Mouse (Mus musculus) mature B cell (primary cell): ENCODE results near the gene Rhag.

ENCODE experiments used
- in situ Hi-C: fragments of 300-500 bp; cut with MboI; formaldehyde crosslinking; loops from 2 replicates; pipeline ENCODE4 v1.14.3; 2019

Gene Rhag

DNA sequence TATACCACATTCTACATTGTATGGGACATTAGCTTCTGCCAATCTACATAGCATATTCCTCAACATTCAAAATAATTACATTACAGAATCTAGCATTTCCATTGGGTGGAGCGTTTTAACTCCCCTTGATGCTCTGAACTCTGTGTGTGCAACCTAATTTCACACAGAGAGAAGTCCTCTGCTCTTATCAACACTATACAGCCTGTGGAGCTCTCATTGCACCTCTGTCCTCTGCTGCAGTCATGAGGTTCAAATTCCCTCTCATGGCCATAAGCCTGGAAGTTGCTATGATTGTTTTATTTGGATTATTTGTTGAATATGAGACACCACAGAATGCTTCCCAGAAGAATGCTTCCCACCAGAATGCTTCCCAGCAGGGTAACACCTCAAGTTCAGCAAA lies at the start of gene Rhag:
TSS of gene Rhag (plus strand) at position 193 of the 400 bp plus-strand sequence.
- in situ Hi-C loops = no loop called here

DNA sequence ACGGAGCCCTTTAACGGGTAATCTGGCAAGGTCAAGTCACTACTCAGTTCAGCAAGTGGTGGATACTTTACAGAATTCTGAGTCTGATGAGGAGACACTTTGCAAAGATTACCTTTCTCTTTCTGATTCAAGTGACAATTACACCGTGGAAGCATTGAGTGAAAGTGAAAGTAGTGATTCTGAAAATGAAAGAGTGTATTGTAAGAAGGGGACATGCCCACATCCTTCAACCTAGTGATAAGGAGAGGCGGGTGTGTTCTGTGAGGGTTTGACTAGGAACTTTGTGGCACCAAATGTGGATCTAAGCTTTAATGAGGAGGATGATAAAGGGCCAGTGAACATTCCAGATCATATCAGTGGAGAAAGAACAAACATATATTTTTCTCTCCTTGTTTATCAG lies 47.3 kb upstream of the Rhag start:
- in situ Hi-C loops = no loop called here

DNA sequence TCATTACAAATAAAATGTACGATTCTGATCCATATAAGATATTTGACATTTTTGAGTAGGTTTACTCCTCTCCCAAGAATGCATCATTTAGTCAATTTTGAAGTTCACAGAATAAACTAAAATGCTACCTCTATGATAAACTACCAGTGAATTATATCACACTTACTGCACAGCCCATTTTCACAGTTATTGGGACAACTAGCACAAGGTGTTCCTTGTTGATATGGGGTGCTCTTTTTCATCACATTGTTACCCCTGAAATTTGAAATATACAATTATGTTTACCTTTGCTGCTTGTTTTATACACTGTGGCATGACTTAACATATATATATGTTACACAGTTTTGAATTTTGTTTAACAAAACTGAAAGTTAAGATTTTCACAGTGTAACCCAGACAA lies 43.8 kb upstream of the Rhag start:
- in situ Hi-C loops = no loop called here

- in situ Hi-C loops = no loop called here
Observed at GRCm38 (mm10) chr17:40789877-40790276, 21.0 kb upstream of the Rhag start.

DNA sequence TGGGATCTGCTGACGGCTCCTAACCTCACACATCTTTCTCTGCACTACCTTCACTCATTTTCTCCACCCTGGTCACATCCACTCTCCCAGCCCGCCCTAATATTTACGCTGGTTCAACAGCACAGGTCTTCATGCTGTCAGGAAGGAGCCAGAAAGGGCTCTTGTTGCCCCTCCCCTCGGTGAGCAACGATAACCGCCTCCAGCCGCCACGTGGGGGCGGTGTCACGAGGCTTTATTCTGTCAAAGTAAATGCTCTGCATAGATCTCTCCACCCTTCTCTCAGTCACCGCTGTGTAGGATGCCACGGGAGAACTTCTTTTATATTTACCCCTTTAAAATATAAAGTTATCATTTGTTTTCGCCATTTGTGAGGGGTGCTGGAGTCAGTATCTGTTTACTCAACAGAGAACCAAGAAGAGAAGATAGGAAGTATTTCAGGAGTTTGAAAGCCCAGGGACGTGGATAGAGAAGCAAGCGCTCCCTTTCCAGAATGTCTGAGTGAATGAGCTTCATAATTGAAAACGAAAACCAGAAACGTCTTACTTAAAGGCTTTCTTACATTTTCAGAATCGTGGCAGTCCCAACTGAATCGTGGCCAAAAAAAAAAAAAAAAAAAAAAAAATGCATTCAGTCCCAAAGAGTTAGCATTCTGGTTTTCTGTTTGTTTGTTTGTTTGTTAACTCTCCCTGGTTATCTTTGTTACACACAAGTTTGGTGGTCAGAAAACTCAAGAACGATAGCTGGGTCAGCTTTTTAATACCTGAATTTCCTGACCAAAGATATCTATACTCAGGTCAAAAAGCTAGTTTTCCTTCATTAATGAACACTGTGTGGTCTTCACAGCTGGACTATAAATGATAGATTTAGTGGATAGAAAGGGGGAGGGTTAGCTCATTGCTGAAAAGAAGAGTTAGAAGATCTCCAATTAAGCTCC lies 16.7 kb upstream of the Rhag start:
- in situ Hi-C loops = no loop called here

GRCm38 (mm10) chr17:40802707-40803340 lies 8.1 kb upstream of the Rhag start:
- in situ Hi-C loops = no loop called here

DNA sequence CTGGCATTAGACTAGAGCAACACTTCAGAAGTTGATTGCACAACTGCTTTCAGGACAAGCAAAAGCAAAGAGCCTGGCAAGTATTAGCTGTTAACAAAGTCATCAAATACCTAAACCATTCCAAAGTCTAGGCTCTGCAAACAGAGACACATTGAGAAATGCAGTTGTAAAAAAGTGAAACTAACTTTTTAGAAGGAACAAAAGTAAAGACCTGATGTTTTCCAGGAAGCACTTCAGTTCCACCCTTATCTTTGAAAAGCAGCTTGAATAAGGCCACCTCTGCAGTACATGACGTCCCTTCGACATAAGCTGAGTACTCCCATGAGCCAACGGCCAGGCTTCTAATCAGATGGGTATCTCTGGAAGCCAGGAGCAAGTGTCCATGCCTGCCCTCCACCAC lies 4.4 kb upstream of the Rhag start:
- in situ Hi-C loops = no loop called here

DNA sequence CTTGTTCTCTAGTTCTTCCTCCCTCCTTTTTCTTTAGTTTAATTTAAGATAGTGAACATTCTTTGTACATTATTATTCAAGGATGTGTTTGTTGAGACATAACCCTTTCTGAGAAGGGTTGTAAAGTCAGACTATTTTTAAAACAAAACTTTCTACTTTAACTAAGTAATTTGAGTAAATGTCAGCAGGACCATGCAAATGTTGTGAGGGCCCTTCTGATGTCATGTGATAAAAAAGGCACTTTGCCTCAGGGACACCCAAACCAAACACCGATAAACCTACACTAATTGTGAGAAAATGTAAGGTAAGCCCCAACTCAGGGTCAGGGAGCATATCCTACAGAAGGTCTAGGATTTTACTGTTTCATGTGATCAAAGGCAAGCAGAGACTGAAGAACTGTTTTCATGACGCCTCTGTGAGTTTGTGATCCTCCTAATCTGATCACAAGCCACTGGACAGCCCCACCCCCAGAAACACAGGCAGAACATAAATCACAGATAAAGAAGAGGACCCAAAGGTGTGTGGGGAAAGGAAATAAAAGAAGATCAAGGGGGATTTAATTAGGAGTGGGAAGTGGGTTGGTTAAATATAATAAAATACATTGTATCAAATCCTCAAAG lies 3.9 kb upstream of the Rhag start, which contains the start of gene Crisp2:
TSS of gene Crisp2 (minus strand) at position 51 of the 620 bp plus-strand sequence.
- in situ Hi-C loops = no loop called here

GRCm38 (mm10) chr17:40808071-40808470 lies 2.9 kb upstream of the Rhag start:
- in situ Hi-C loops = no loop called here

- in situ Hi-C loops = no loop called here
Observed at GRCm38 (mm10) chr17:40811560-40811959, 634 bp downstream of the Rhag start.

DNA sequence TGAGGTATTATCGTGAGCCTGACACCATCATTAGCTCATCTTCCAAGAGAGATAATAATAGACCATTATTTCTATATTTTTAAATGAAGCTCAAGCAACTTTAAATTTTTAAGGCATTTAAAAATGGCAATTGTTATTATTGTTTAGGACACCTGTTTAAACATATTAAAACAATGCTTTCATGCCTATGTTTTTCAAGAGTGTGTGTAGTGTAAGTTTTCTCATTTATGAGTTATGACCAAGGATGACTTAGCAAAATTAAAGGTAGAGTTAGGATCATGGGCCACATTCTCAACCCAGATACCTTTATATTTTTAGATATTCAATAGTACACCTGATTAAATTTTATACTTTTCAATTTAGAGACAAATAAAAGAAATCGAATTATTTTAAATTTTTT lies 1.3 kb downstream of the Rhag start:
- in situ Hi-C loops = no loop called here

- in situ Hi-C loops = no loop called here
Observed at GRCm38 (mm10) chr17:40817340-40817943, 6.5 kb downstream of the Rhag start.

GRCm38 (mm10) chr17:40821477-40821876 lies 10.6 kb downstream of the Rhag start:
- in situ Hi-C loops = no loop called here

DNA sequence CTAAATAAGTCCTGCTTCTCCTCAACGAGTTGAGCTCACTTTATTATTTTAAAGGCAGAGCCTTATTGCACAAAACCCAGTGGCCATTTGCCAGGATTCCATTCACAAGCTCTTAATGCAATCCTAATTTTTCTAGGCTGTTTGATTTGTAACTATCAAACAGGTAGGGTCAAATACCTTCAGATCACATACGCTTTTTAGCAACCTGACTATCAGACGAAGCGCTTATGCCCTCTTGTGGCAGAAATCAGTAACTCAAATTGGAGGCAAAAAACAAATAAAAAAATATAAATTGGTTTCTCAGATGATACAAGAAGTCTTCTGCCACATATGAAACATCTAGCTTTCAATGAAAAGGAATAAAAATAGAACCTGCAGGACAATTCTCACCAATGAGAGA lies 12.9 kb downstream of the Rhag start:
- in situ Hi-C loops = no loop called here

GRCm38 (mm10) chr17:40824549-40824948 lies 13.6 kb downstream of the Rhag start:
- in situ Hi-C loops = no loop called here

DNA sequence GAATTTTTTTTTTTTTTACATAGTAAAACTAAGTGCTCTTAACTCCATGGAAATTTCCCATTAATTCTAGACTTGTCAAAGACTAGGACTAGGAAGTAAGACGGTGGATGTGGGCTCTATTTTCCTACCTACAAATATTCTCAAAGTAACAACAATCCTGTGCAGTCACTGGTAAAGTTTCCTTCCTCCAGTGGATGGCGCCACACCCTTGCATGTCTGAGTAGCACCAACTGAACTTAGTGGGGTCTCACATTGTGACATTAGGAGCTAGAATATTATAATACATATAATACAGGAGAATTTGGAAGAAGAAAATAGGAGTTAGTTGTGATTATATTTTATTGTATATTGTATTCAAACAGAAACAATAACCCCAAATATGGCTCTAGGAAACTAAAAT lies 20.9 kb downstream of the Rhag start:
- in situ Hi-C loops = no loop called here

- in situ Hi-C loops = no loop called here
Observed at GRCm38 (mm10) chr17:40837308-40837707, 26.4 kb downstream of the Rhag start.

- in situ Hi-C loops = no loop called here
Observed at GRCm38 (mm10) chr17:40855065-40855464, 44.1 kb downstream of the Rhag start.

DNA sequence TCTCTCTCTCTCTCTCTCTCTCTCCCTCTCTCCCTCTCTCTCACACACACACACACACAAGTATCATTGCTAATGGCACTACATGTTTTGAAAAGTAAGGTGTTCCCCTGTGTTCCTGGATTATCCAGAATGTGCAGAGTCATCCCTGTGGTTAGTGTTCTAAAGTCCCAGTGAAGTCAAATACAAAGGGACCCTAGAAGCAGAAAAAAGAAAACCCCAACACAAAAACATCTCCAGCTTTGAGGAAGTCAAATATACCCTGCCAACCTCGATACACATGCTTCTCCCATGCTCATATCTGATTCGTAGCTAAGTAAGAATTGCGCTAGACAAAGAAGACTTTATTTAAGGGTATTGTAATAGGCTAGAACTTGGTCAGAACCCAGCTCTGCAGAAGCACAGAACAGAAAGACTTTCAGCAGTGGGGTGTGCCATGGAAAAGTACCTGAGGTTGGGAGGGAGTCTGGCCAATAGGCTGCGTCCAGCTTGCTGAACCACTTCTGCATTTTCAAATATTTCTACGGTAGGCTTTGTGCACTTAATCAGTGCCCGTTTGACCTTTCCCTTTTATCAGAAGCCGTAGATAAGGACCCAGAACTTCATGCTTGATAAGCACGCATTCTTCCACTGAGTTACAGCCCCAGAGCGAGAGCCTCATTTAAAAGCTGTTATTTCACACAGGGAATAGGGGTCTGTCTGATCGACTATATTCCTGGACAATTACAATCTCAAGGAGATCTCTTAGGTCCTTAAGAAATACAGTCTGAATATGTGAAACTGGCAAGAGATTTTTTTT lies 58.2 kb downstream of the Rhag start:
- in situ Hi-C loops = no loop called here

DNA sequence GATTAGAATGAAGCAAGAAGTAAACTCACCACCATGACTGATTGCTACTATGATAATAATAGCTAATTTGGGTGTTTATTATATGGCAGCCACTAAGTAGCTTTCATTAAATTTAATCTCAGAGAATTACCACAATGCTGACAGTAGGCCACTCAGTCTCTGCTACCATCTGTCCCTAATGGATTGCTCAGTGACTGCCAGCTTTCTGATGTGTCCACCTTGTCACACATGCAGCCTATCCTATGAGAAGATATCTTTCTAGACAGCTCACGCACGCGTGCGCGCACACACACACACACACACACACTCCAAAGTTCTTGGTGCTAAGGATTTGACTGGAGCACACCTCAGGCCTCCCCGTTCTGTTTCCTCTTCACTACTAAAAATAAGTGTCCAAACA lies 61.7 kb downstream of the Rhag start:
- in situ Hi-C loops = no loop called here

GRCm38 (mm10) chr17:40873582-40874011 lies 62.7 kb downstream of the Rhag start:
- in situ Hi-C loops = no loop called here
